Mouse (Mus musculus) myocyte (in vitro differentiated cells): ENCODE measurements around the gene Adamts9.

ENCODE experiments used
- MAX ChIP-seq: IDR thresholded peaks from one replicate; pipeline ENCODE4 v1.6.1; 2011; ENCODE audit warnings: low read depth, mild to moderate bottlenecking, control low read depth
- MYOG ChIP-seq, 3 experiments: IDR thresholded peaks; one replicate each; pipeline ENCODE4 v1.6.1; 2011; ENCODE audit warnings: control low read depth in 2 of 3, low read depth in 2 of 3, mild to moderate bottlenecking in 2 of 3; ENCODE audit not compliant: insufficient read length in 2 of 3, control insufficient read depth in 1 of 3, insufficient read depth in 1 of 3
- POLR2A ChIP-seq: IDR thresholded peaks from one replicate; pipeline ENCODE4 v1.6.1; 2011; ENCODE audit warnings: low read depth, mild to moderate bottlenecking, control low read depth, moderate library complexity; ENCODE audit not compliant: insufficient read length
- REST ChIP-seq: IDR thresholded peaks from one replicate; pipeline ENCODE4 v1.6.1; 2011; ENCODE audit warnings: mild to moderate bottlenecking, control low read depth, moderate library complexity; ENCODE audit not compliant: insufficient read depth, insufficient read length

GRCm38 (mm10) chr6:92876121-92876520, 67.2 kb downstream of the Adamts9 start:
- TF ChIP-seq POLR2A (no peak), REST (no peak), MYOG (IDR thresholded peaks at IDR 0.05; ENCODE audit: control insufficient read depth in 1 of 3, insufficient read depth in 1 of 3, insufficient read length in 2 of 3, low read depth in 2 of 3) (no peak), MAX (no peak)
